Mouse (Mus musculus): ENCODE measurements around the gene Rcor2.

DNA sequence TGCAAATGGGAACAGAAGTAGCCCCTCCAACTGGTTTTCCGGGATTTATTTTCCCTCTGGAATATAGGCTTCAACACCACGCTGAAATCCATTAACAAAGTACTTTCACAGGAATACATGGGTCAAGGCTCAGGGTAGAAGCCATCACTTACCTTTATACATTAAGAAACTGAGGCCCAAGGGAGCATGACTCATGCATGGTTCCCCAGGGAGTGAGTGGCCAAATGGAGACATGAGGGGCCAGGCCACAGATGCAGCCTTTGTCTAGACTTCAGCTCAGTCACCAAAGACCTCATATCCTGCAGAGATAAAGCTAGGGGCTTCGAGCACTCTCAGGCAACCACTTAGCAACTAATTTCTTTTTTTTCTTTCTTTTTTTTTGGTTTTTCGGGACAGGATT, 30.4 kb upstream of the Rcor2 start:
- TF ChIP-seq POLR2A (IDR thresholded peaks at IDR 0.05; ENCODE audit: insufficient read depth, low read depth, low read length), result no peak
- no peak for TF ChIP-seq CTCF (IDR thresholded peaks at IDR 0.05)
